Mouse (Mus musculus) bone marrow, adult 2 months (tissue): ENCODE measurements around the gene Mccc1.

Experiments
- CTCF ChIP-seq: fragments of 200-500 bp; IDR thresholded peaks from 2 replicates; pipeline ENCODE4 v1.5.1; 2011; ENCODE audit warnings: low read length, control low read depth; ENCODE audit not compliant: control insufficient read depth, insufficient read depth
- POLR2A ChIP-seq: fragments of 200-500 bp; IDR thresholded peaks from 2 replicates; pipeline ENCODE4 v1.6.1; 2011; ENCODE audit warnings: low read depth, mild to moderate bottlenecking, control low read depth, low read length, borderline replicate concordance; ENCODE audit not compliant: control insufficient read depth

DNA sequence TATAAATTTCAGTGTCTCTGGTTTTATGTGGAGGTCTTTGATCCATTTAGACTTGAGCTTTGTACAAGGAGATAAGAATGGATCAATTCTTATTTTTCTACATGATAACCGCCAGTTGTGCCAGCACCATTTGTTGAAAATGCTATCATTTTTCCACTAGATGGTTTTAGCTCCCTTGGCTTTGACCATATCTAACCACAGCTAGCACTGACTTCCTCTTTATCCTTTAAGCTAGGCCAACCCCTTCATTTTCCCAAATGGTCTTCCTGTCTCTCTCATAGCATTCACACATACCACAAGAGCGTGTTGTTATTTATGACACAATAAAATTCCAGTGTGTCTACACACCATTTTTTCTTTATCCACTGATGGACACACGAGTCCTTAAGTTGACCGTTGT lies 29.5 kb upstream of the Mccc1 start:
- TF ChIP-seq CTCF (no peak), POLR2A (no peak)
